Mouse (Mus musculus) G1E (cell line): ENCODE data around the gene Ralb. TPM values are rescaled to one million over a fixed set of nuclear protein-coding genes. Genes with fewer than 3 reads are reported as not detected.
A peak's percentile ranks its signal among the peaks of the same experiment; 100 is the strongest.

Source experiments
- ATAC-seq: 2 replicates; pipeline ENCODE4 v1.8.0; 2016; ENCODE audit warnings: mild to moderate bottlenecking; ENCODE audit not compliant: insufficient number of reproducible peaks, poor library complexity, low FRiP score, severe bottlenecking; ENCODE audit errors: extremely low read depth
- DNase-seq: peaks from one replicate; pipeline ENCODE4 v3.0.0; 2012; ENCODE audit warnings: low spot score
- H3K27me3 ChIP-seq: 2 replicates; pipeline ENCODE4 v1.6.1; 2012; ENCODE audit warnings: mild to moderate bottlenecking, low read length, inconsistent platforms; ENCODE audit not compliant: insufficient read depth
- H3K36me3 ChIP-seq: replicated peaks from 2 replicates; pipeline ENCODE3; 2012; ENCODE audit warnings: mild to moderate bottlenecking, inconsistent platforms
- H3K4me1 ChIP-seq: 2 replicates; pipeline ENCODE4 v1.6.1; 2012; ENCODE audit warnings: low read depth, low read length, inconsistent platforms, mixed read lengths; ENCODE audit not compliant: insufficient read depth
- H3K4me3 ChIP-seq: 2 replicates; pipeline ENCODE4 v1.5.1; 2012; ENCODE audit warnings: low read depth, mild to moderate bottlenecking, inconsistent platforms, low read length, moderate library complexity, mixed read lengths
- H3K9me3 ChIP-seq: replicated peaks from 2 replicates; pipeline ENCODE4 v1.6.1; 2012; ENCODE audit warnings: inconsistent platforms
- CTCF ChIP-seq: IDR thresholded peaks from 2 replicates; pipeline ENCODE4 v1.5.1; 2012; ENCODE audit warnings: low read depth, low read length, inconsistent platforms, mixed read lengths
- GATA1 ChIP-seq: IDR thresholded peaks from 2 replicates; pipeline ENCODE4 v1.6.1; 2012; ENCODE audit warnings: borderline replicate concordance, low read length, inconsistent platforms, mixed read lengths
- GATA2 ChIP-seq: IDR thresholded peaks from 2 replicates; pipeline ENCODE4 v1.6.1; 2012; ENCODE audit warnings: low read depth, low read length, inconsistent platforms, borderline replicate concordance
- POLR2AphosphoS5 ChIP-seq: IDR thresholded peaks from 2 replicates; pipeline ENCODE4 v1.6.1; 2012; ENCODE audit warnings: low read depth, low read length, inconsistent platforms; ENCODE audit not compliant: insufficient replicate concordance
- TAL1 ChIP-seq: conservative IDR thresholded peaks from 2 replicates; pipeline ENCODE4 v1.6.1; 2012; ENCODE audit warnings: low read depth, low read length, inconsistent platforms, mixed read lengths
- polyA plus RNA-seq: library from polyadenylated mRNA; stranded (reverse); fragments of >175 nt; gene quantifications from 2 replicates; pipeline ENCODE4 v1.2.3, GENCODE M21; 2012
- total RNA-seq, 2 experiments: library from RNA; stranded (forward) in 1 of 2; stranded (reverse) in 1 of 2; fragments of 200-1000 nt in 1 of 2; fragments of >200 nt in 1 of 2; fragmentation: Nextera tagmentation in 1 of 2; gene quantifications; 2 replicates each; pipeline ENCODE4 v1.2.3; 2014 to 2017

Ralb gene
- total and polyA plus RNA-seq, 3 experiments, result 37.4 to 97.4 (median 60.5) TPM

GRCm38 (mm10) chr1:119525004-119525444, 20.4 kb upstream of the Ralb start:
- Histone ChIP-seq H3K9me3 (peaks cover 19% of the 10 kb centered on the region), H3K27me3 (no peaks in the 10 kb centered on the region), H3K36me3 (peaks cover 71% of the 10 kb centered on the region), H3K4me3 (peak overlapping the region; percentile 80; the same call in 1 of the 2 replicates), H3K4me1 (peaks cover 58% of the 10 kb centered on the region)
- ATAC-seq, result no peak
- TF ChIP-seq CTCF (no peak), GATA2 (no peak), TAL1 (no peak)
- DNase-seq, result peak; percentile 58

GRCm38 (mm10) chr1:119523826-119524225, 19.2 kb upstream of the Ralb start:
- peaks cover 15% of the 10 kb centered on the region for H3K9me3 ChIP-seq
- ATAC-seq (no peak), DNase-seq (no peak)
- TF ChIP-seq POLR2AphosphoS5 (no peak), GATA1 (no peak), CTCF (no peak), GATA2 (no peak), TAL1 (no peak)
- H3K27me3 ChIP-seq, result no peaks in the 10 kb centered on the region
- peaks cover 66% of the 10 kb centered on the region for H3K36me3 ChIP-seq
- H3K4me1 ChIP-seq, result peaks cover 52% of the 10 kb centered on the region
- H3K4me3 ChIP-seq, result no peak overlapping the region; the same call in 1 of the 2 replicates

GRCm38 (mm10) chr1:119523369-119523768, 18.8 kb upstream of the Ralb start:
- TF ChIP-seq POLR2AphosphoS5 (no peak), GATA2 (no peak), TAL1 (no peak), GATA1 (no peak), CTCF (no peak)
- H3K9me3 ChIP-seq, result peaks cover 12% of the 10 kb centered on the region
- DNase-seq, result no peak
- ATAC-seq, result no peak
- no peak overlapping the region for H3K4me3 ChIP-seq
- H3K36me3 ChIP-seq, result peaks cover 62% of the 10 kb centered on the region
- peaks cover 49% of the 10 kb centered on the region for H3K4me1 ChIP-seq
- no peaks in the 10 kb centered on the region for H3K27me3 ChIP-seq

- no peak overlapping the region for H3K4me3 ChIP-seq
- peaks cover 2% of the 10 kb centered on the region; the same call in 1 of the 2 replicates for H3K27me3 ChIP-seq
- peaks cover 54% of the 10 kb centered on the region for H3K4me1 ChIP-seq
- TF ChIP-seq GATA1, result no peak
- ATAC-seq (no peak), DNase-seq (no peak)
- H3K36me3 ChIP-seq, result peaks cover 58% of the 10 kb centered on the region
- H3K9me3 ChIP-seq, result peaks cover 10% of the 10 kb centered on the region
Measured at GRCm38 (mm10) chr1:119522726-119523125, 18.1 kb upstream of the Ralb start.

DNA sequence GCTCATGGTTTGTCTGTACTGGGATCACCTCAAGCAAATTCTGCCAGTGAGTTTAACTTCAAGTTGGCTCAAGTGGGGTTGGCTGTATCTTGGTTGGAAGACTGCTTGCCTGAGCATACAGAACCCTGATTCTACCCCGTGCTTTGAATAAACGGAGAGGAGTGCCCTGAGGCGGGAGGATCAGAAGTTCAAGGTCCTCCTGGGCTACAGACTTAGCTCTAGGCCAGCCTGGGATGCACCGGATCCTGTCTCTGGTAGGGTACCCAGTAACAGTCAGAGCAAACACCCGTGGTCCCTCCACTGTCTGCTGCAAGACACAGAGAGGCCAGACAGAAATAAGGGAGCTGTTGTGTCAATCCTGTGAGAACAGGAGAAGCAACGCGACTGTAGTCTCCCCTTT, 17.1 kb upstream of the Ralb start:
- Histone ChIP-seq H3K9me3 (peaks cover 7% of the 10 kb centered on the region), H3K27me3 (peaks cover 2% of the 10 kb centered on the region; the same call in 1 of the 2 replicates), H3K4me3 (no peak overlapping the region), H3K36me3 (peaks cover 48% of the 10 kb centered on the region), H3K4me1 (peaks cover 50% of the 10 kb centered on the region)
- no peak for TF ChIP-seq CTCF
- TF ChIP-seq GATA2, result no peak
- ATAC-seq (no peak), DNase-seq (no peak)

GRCm38 (mm10) chr1:119521029-119521428, 16.4 kb upstream of the Ralb start:
- Histone ChIP-seq H3K4me1 (peaks cover 43% of the 10 kb centered on the region), H3K36me3 (peaks cover 44% of the 10 kb centered on the region), H3K27me3 (peaks cover 2% of the 10 kb centered on the region; the same call in 1 of the 2 replicates), H3K9me3 (peaks cover 3% of the 10 kb centered on the region), H3K4me3 (no peak overlapping the region)
- DNase-seq (no peak), ATAC-seq (no peak)
- TF ChIP-seq CTCF (no peak), POLR2AphosphoS5 (no peak), TAL1 (no peak), GATA1 (no peak), GATA2 (no peak)

DNA sequence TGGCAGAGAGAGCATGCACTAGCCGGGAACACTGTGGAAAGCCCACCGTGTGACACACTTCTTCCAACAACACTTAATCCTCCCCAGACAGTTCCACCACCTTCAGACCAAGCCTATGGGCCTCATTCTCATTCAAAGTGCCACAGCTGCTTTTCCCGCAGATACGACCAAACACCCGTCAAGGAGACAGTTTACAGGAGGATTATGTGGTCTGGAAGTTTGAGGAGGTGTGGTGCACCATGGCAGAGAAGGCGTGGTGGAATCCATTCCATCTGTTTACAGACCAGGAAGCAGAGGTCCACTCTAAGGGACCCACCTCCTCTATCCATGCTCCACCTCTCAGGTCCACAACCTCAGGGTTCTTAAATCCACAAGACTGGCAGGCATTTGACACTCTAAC, 14.7 kb upstream of the Ralb start:
- Histone ChIP-seq H3K4me3 (no peak overlapping the region), H3K9me3 (peaks cover 3% of the 10 kb centered on the region), H3K36me3 (peaks cover 43% of the 10 kb centered on the region), H3K4me1 (peaks cover 29% of the 10 kb centered on the region), H3K27me3 (peaks cover 7% of the 10 kb centered on the region; the same call in 1 of the 2 replicates)
- DNase-seq (no peak), ATAC-seq (no peak)
- TF ChIP-seq GATA2 (no peak), POLR2AphosphoS5 (no peak), CTCF (no peak), GATA1 (no peak)
